Mouse (Mus musculus) lung, postnatal 14 days (tissue): ENCODE data around the gene Col23a1.

ENCODE experiments used
- DNase-seq: peaks from one replicate; pipeline ENCODE4 v3.0.0; 2021

Gene Col23a1

DNA sequence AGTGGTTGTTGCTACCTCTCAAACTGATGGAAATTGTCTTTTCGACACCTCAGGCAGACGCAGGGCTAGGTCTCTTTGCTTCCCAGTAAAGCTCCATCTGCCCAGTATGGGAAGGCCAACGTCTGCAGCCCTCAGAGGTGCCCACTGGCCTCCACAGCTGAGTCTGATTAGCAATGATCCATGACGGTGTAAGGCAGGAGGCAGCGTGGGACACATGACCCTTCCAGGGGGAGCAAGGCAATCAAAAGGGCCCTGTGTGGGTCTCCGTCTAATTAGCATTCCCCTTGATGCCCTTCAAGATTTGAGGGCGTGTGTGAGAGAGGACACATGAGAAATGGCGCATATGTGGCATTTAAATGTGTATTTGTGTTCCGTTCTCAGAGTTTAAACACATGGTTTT, 199.1 kb downstream of the Col23a1 start:
- no peak for DNase-seq

GRCm38 (mm10) chr11:51493421-51493820, 203.7 kb downstream of the Col23a1 start:
- no peak for DNase-seq

DNA sequence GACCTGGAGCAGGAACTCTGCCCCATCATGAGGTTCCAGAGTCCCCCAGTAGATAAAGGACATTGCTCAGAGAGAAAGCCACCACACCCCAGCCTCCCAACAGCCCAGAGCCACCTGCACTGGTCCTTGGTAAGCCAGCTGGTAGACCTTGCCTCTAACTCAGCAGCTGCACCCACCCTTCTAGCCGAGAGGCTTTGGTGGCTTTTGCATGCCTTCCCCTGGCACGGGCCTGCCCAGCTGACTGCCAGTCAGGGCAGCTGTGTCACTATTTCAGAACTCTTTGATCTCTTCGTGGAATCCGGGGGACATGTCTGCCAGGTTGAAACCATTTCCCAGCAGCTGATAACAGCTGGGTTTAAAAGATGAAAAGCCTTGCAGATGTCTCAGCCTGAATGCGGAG, 204.5 kb downstream of the Col23a1 start:
- DNase-seq = no peak

DNA sequence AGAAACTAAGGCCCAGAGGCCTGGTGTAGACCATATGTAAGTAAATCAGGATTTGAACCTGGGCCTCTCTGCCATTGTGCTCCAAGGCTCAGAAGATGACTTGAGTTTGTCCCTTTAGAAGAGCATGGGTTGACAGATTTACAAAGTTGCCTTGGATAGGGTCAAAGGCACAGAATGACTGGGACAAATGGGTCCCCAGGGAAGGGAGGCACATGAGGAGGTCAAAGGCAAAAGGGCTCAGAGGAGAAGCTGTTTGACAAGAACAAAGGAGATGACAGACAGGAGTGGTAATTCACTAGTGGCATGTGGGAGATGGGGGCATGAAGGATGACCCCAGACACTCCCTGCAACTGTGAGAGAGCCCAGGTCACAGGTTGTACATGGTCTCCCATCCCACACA, 210.1 kb downstream of the Col23a1 start:
- no peak for DNase-seq

GRCm38 (mm10) chr11:51502431-51502851, 212.7 kb downstream of the Col23a1 start:
- peak; percentile 24 for DNase-seq

DNA sequence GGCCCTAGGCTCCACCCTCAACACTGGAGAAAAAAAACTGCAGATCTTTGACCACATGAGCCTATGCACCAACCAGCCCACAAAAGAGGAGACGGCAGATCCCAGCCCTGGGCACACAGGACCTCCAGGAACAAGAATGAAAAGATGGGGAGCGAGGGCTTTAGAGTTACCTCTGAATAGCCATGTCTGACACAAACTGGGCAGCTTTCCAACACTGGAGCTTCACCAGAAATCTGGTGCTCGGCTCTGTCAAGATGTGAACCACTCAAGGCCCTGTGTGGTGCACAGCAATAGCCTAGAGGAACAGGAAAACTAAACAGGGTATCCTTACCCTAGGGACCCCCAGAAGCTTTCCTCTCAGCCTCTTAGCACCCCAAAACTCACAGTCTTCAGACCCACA, 215.2 kb downstream of the Col23a1 start:
- no peak for DNase-seq

GRCm38 (mm10) chr11:51508053-51508452, 218.3 kb downstream of the Col23a1 start:
- DNase-seq = no peak

DNA sequence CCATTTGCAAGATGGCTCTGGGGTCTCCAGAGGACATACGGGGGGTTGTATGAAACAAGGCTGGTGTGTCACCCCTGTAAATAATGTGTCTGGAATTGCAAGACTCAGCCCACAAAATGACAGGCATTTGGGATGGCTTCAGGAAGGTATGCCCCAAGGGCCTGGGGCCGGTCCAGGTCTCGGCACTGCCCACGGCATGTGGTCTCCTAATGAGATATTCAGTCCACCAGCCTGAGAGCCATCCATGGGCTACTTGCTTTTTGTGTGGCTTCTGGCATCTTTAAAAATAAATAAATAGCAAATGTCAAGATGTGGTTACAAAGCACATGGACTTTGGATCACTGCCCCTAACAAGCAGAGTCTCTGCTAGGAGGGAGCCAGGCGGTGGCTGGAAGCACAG, 219.5 kb downstream of the Col23a1 start:
- no peak for DNase-seq

DNA sequence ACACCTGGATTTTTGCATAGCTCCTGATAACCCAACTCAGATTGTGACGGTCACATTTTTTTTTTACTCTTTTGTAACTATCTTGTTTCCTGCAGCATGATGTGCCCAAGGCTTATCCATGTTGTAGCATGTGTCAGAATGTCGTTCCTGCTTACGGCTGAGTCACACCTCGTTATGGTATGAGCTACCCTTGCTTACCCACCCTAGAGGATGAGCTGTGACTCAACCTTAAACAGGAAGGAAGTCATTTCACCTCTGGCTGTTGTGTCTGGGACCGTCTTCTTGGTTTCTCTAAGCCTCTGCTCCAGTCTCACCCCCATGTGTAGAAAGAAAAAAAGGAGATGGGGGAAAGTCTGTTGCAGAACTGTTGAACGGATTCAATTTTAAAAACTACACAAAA, 223.3 kb downstream of the Col23a1 start:
- no peak for DNase-seq

- DNase-seq = no peak
Measured at GRCm38 (mm10) chr11:51515346-51515745, 225.6 kb downstream of the Col23a1 start.

DNA sequence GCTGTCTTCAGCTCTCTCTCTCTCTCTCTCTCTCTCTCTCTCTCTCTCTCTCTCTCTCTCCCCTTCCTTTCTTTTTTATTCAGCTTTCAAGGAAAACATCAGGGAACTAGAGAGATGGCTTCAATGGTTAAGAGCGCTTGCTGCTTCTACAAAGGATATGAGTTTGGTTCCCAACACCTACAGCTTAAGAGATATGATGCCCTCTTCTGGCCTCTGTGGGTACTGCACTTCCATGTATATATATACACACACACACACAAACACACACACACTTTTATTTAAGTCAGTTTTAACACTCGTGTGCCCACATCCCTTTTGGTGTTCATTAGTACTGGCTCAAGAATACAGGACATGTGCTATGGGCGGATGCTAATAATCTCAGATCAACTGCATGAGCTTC, 228.4 kb downstream of the Col23a1 start:
- no peak for DNase-seq

DNA sequence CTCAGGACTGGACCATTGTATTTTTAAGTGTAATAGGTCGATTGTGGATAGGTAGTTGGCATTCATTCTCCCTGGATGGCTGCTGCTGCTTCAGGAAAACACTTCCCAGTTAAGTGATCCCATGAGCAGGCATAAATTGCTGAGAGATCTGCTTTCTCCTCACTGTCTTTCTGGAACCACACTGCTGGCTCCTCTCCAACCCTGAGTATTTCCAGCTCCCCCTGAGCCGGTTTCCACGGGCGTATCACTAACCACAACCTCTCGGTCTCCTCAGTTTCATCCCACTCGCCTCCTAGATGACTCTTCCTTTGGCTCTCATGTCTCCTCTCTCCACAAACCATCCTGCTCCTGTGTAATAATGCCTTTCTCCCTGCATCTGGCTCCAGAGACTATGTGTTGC, 228.9 kb downstream of the Col23a1 start:
- DNase-seq = no peak

DNA sequence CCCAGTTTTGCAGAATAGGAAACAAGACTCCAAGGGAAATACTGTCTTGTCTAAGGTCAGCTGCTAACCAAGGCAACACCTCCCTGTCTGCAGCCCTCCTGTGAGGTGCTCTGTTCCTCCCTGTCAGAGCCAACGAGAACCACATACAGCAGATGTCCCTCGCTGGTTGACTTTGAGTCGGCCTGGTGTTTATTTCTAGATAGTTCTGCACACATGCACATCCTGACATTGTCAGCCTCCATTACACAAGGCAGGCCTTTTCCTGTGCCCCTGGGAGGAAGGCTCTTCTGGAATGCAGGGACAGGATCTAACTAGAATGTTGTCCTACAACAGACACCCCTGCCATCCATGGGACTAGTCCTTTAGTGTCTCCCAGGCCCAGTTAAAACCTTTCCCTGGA, 231.7 kb downstream of the Col23a1 start:
- no peak for DNase-seq

DNA sequence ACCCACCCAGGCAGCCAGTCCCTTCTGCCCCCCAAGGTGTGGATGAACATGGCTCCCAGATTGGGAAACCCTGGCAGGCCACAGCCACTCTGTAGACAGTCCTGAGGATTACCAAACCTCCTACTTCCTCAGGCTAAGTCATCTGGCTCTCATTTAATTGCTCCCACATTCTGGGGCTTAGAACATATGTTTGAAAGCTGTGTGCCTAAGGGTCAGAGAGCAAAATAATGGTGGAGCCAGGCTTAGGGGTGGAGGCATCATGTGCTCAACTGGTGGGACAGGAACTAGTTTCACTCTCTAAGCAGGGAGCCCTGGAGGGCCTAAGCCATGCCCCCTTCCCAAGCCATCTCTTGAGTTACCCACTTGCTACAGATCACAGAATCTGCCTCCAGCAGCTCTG, 233.5 kb downstream of the Col23a1 start:
- DNase-seq = no peak

DNA sequence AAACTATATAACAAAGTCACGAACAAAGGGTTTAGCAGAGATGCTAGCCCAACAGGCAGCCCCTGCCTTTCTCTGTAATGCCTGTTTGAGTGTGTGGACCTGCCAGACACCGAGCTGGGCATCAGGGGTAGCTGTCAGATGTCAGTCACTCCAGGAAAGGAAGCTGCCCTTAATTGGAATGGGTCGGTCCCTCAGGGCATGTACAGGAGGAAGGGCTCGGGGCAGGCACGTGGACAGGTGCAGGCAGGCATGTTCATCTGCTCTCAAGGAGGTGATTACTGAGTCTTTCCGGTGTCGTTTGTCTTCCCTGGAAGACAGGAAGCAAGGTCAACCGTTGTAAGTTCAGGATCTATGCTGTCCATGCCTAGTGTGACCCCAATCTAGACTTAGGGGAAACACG, 233.9 kb downstream of the Col23a1 start:
- no peak for DNase-seq

DNA sequence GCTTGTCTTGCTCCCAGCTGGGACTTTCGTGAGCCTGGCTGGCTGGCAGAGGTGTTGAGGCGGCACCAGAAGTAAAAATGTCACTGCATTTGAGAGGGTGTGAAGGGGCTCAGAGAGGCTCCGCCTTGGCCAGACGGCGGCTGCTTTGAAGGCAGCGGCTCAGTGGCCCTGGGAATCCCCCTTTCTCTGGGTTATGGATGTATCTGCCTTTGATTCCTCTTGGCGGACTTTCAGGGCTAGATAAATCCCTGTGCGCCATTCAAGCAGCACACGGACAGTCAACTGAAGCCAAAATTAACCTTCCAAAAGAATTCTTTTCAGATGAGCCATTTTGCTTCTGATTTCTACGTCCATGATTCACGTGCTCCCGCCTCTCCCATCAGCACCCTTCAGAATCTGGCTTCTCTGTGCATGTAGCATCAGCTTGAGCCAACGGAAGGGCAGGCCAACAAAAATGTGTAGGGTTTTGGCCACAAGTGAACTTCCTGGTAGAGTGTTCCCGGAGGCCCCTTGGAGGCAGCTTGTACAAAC, 237.0 kb downstream of the Col23a1 start:
- DNase-seq = no peak

DNA sequence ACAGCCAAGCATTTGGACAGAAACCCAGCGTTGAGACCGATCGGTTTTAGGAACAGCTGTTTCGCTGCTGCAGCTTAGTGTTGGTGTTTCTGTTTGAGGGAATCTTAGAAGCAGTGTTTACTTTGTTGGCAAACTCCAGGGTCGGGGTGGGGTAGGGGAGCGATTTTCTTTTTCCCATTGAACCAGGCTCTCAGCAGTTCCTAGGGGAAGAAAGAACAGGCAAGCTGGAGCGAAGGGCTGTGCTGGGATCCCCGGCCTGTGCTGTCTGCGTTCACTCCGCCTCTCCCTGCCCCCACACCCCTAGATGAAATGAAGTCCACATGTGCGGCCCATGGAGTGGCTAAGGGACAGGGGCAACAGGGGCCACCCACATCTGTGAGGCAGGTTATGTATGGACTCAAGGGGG, 243.4 kb downstream of the Col23a1 start:
- DNase-seq = no peak

GRCm38 (mm10) chr11:51534314-51534713, 244.6 kb downstream of the Col23a1 start:
- peak; percentile 72 for DNase-seq

GRCm38 (mm10) chr11:51538388-51538787, 248.7 kb downstream of the Col23a1 start:
- DNase-seq = no peak

DNA sequence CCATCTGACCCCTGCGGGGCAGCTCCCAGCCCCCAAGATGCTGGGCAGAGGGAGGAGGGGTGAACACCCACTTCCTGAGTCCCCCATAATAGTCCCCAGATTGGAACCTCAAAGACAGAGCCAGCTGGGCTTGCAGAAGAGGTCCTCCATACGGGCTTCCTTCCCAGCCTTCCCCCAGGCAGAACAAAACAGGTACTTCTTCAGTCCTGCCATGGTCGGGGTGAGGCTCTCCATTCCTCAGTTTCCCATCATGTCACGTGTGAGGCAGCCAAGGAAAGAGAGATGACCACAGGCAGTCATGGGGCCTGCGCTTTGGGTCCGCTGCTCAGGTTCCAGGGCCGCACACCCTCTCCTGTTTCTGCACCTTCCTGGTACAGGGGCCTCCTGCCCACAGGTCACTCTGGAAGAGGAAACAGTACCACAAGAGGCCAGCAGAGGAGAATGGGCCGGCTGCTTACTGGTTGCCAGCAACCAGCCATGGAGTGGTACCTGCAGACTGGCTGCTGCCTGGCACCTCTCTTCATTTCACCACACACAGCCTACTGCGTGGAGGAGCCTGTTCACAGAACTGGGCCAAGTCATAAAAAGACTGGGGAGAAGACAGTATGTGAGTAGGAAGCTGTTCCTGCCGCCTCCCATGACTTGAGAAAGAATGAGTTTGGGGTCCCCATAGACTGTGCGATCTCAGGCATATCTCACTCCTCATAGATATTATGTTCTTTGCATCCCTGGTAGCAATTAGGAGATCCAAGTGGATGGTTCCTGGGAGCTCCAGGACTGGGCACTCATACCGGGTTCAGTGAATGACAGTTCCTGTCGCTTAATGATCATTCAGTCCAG, 249.4 kb downstream of the Col23a1 start:
- DNase-seq = no peak

GRCm38 (mm10) chr11:51539759-51540282, 250.1 kb downstream of the Col23a1 start:
- DNase-seq = peak; percentile 99

DNA sequence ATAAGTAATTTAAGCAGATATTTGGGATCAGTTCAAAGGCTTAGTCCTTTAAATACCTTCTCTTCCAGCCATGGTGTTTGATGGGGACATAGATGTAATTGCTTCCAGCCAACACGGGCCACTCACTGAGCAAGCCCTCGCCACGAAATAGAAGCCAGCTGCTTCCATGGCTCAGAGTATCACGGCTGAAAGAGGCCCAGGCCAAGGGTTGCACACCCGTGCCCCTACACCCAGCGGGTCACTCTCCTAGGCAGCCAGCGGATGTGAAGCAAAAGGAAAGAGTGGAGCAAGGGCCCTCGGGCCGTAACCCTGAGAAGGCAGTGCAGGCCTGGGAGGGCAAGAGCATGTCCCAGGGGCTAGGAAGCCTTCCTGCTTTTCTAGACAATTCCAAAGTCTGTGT, 252.7 kb downstream of the Col23a1 start:
- DNase-seq = peak; percentile 33

GRCm38 (mm10) chr11:51543487-51544050, 253.8 kb downstream of the Col23a1 start:
- DNase-seq = no peak

DNA sequence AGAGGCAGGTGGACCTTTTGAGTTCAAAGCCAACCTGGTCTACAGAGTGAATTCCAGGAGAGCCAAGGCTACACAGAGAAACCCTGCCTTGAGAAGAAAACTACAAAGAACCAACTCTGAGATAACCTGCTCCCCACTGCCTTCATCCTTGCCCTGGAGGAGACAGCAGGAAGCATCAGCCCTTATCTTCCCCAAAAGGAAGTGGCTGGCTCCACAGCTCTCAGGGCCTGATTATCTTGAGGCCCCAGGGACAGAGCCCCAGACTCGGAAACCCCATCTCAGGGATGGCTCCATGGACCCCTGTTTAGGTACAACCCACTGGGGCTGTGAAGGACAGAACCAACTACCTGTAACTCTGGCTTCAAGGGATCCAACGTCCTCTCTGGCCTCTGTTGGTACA, 254.7 kb downstream of the Col23a1 start:
- DNase-seq = no peak
